Mouse (Mus musculus) MEL (cell line): ENCODE results near the gene D130043K22Rik.

Source experiments
- CHD1 ChIP-seq: IDR thresholded peaks from 2 replicates; pipeline ENCODE4 v1.6.1; 2012; ENCODE audit warnings: low read depth, mild to moderate bottlenecking, inconsistent platforms, low read length, improper control_type of control experiment
- ELF1 ChIP-seq: IDR thresholded peaks from 2 replicates; pipeline ENCODE4 v1.6.1; 2014; ENCODE audit warnings: low read depth, mild to moderate bottlenecking, inconsistent platforms, low read length, improper control_type of control experiment, moderate library complexity
- EP300 ChIP-seq, 2 experiments: IDR thresholded peaks; 2 replicates each; pipeline ENCODE4 v1.6.1; 2011; ENCODE audit warnings: improper control_type of control experiment in 2 of 2, low read length in 2 of 2, low read depth in 1 of 2, mild to moderate bottlenecking in 1 of 2
- GABPA ChIP-seq: IDR thresholded peaks from 2 replicates; pipeline ENCODE4 v1.6.1; 2012; ENCODE audit warnings: low read depth, mild to moderate bottlenecking, inconsistent platforms, low read length, improper control_type of control experiment, moderate library complexity
- MYC ChIP-seq: IDR thresholded peaks from 2 replicates; pipeline ENCODE4 v1.6.1; 2011; ENCODE audit warnings: low read depth, mild to moderate bottlenecking, low read length, improper control_type of control experiment, moderate library complexity
- POLR2A ChIP-seq, 2 experiments: IDR thresholded peaks; 2 replicates each; pipeline ENCODE4 v1.6.1; 2011 to 2012; ENCODE audit warnings: low read length in 2 of 2, mild to moderate bottlenecking in 2 of 2, control low read depth in 1 of 2, improper control_type of control experiment in 1 of 2, low read depth in 1 of 2, moderate library complexity in 1 of 2; ENCODE audit not compliant: control insufficient read depth in 1 of 2, insufficient read depth in 1 of 2, poor library complexity in 1 of 2
- RAD21 ChIP-seq: IDR thresholded peaks from 2 replicates; pipeline ENCODE4 v1.6.1; 2011; ENCODE audit warnings: mild to moderate bottlenecking, low read depth, low read length, improper control_type of control experiment
- SIN3A ChIP-seq: IDR thresholded peaks from 2 replicates; pipeline ENCODE4 v1.6.1; 2012; ENCODE audit warnings: low read length, improper control_type of control experiment, inconsistent platforms
- USF1 ChIP-seq: IDR thresholded peaks from 2 replicates; pipeline ENCODE4 v1.6.1; 2014; ENCODE audit warnings: low read depth, mild to moderate bottlenecking, inconsistent platforms, low read length, improper control_type of control experiment, moderate library complexity
- USF2 ChIP-seq, 2 experiments: IDR thresholded peaks; 2 replicates each; pipeline ENCODE4 v1.6.1; 2011 to 2012; ENCODE audit warnings: improper control_type of control experiment in 2 of 2, low read length in 2 of 2, borderline replicate concordance in 1 of 2, inconsistent platforms in 1 of 2, low read depth in 1 of 2, mild to moderate bottlenecking in 1 of 2; ENCODE audit not compliant: insufficient read depth in 1 of 2
- ZNF384 ChIP-seq: IDR thresholded peaks from 2 replicates; pipeline ENCODE4 v1.6.1; 2012; ENCODE audit warnings: low read depth, mild to moderate bottlenecking, inconsistent platforms, low read length, improper control_type of control experiment

DNA sequence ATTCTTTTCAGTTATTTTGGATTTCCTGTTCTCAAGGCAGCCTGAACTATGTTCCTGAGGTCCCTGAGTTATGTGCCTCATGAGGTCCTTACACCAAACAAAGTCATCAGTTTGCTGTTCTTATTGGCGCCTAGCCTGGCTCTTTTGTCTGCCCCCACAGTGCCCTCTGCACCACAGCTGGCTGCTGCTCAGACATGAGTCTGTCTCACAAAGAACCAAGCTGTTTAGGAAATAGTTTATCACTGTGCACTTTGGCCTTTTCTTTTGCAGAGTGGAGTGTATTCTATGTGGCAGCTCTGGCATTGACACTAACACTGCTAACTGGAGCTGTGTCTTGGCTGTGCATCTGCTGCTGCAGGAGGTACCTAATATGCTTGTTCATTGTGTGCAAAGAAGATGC is 44.6 kb downstream of the D130043K22Rik start:
- no peak for TF ChIP-seq USF2 (IDR thresholded peaks at IDR 0.05; ENCODE audit: borderline replicate concordance in 1 of 2, insufficient read depth in 1 of 2, low read depth in 1 of 2, low read length in 2 of 2)
- no peak for TF ChIP-seq ZNF384
- no peak for TF ChIP-seq USF1
- no peak for TF ChIP-seq POLR2A (IDR thresholded peaks at IDR 0.05; ENCODE audit: control insufficient read depth in 1 of 2, insufficient read depth in 1 of 2, low read depth in 1 of 2, low read length in 2 of 2, poor library complexity in 1 of 2)
- no peak for TF ChIP-seq RAD21
- no peak for TF ChIP-seq GABPA
- no peak for TF ChIP-seq CHD1
- no peak for TF ChIP-seq EP300 (IDR thresholded peaks at IDR 0.05; ENCODE audit: low read depth in 1 of 2, low read length in 2 of 2)
- TF ChIP-seq ELF1 = no peak
- no peak for TF ChIP-seq MYC
- TF ChIP-seq SIN3A = no peak
